Mouse (Mus musculus) stomach, postnatal 0 days (tissue): ENCODE results near the gene Olfr552.

Source experiments
- CTCF ChIP-seq: IDR thresholded peaks from 2 replicates; pipeline ENCODE4 v1.5.1; 2016; ENCODE audit warnings: antibody characterized with exemption, low read depth, mild to moderate bottlenecking, moderate library complexity
- EP300 ChIP-seq: optimal IDR thresholded peaks from 2 replicates; pipeline ENCODE3; 2016; ENCODE audit warnings: antibody characterized with exemption

DNA sequence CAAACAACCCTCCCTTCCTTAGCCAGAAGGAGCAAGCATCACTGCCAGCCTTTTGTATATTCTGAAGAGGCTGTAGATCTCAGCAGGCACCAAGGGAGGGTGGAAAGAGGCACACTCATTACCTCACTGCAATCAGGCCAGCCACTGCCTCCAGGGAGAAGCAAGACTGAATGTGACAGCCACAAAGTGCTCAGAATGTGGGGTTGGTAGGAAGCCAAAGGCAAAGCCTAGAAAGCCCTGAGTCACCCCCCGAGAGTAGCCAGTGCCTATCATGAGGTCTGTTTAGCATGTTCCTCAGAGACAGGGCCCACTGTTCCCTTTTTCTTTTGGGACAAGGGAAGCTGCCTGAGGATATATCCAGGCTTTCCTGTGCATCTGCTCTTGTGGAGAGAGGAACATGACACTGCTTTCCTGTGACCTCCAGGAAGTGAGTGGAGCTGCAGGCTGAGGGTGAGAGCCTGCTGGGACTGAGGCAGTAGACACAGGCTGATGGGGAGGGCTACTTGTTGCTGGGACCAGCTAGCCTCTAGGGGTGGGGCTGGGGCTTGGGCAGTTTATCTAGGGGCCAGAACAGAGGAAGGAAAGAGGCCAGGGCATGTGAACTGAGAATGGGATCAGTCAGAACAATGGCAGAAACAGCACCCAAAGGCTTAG lies at the start of gene Olfr552:
- TF ChIP-seq CTCF (no peak), EP300 (no peak)
